14 mouse cellular contexts compared by ENCODE assay signal in genomic region chr13:111819618-111820385, GRCm38 (mm10).
"Had no signal": no experiment of that assay in that cellular context is flagged by ENCODE, and none has a peak within 500 bp of the region (broad histone marks: within the 10 kb centered on the region; RNA-seq: fewer than 3 reads in every experiment).

No protein-coding gene starts in this region.

- H3K27ac ChIP-seq: left cerebral cortex, adult 2 months; limb, embryonic 15.5 days; liver, embryonic 13.5 days; midbrain, embryonic 10.5 days; midbrain, embryonic 15.5 days; neural tube, embryonic 13.5 days had no signal

- H3K9me3 ChIP-seq: limb, embryonic 15.5 days; midbrain, embryonic 10.5 days; midbrain, embryonic 15.5 days; neural tube, embryonic 13.5 days had no signal

- H3K4me2 ChIP-seq: limb, embryonic 15.5 days; liver, embryonic 13.5 days; midbrain, embryonic 15.5 days; neural tube, embryonic 13.5 days had no signal

- H3K4me3 ChIP-seq: left cerebral cortex, adult 2 months; limb, embryonic 15.5 days; liver, embryonic 13.5 days; midbrain, embryonic 10.5 days; midbrain, embryonic 15.5 days; neural tube, embryonic 13.5 days had no signal

- DNase-seq: kidney, postnatal 10 days; liver, embryonic 13.5 days; lung, adult 2 months; lung, postnatal 4 days; right cerebral cortex, adult 18-20 months; right cerebral cortex, postnatal 25 days; thymus, postnatal 36 days had no signal

- ATAC-seq: intestine, postnatal 0 days; lung, postnatal 0 days; midbrain, embryonic 15.5 days had no signal

- H3K9ac ChIP-seq: limb, embryonic 15.5 days; liver, embryonic 13.5 days; midbrain, embryonic 15.5 days; neural tube, embryonic 13.5 days had no signal

- H3K36me3 ChIP-seq: limb, embryonic 15.5 days; liver, embryonic 13.5 days; midbrain, embryonic 10.5 days; midbrain, embryonic 15.5 days; neural tube, embryonic 13.5 days had no signal

- H3K4me1 ChIP-seq: limb, embryonic 15.5 days; midbrain, embryonic 15.5 days; neural tube, embryonic 13.5 days had no signal

- H3K27me3 ChIP-seq: limb, embryonic 15.5 days; midbrain, embryonic 15.5 days; neural tube, embryonic 13.5 days had no signal
